Mouse (Mus musculus): ENCODE results near the gene Ube2s.

GRCm38 (mm10) chr7:4806716-4807115 lies 5.7 kb downstream of the Ube2s start:
- TF ChIP-seq CTCF (IDR thresholded peaks at IDR 0.05; ENCODE audit: low read depth, low read length) (peak; percentile 36; the same call in 1 of the 2 replicates), POLR2A (IDR thresholded peaks at IDR 0.05; ENCODE audit: extremely low read depth, insufficient read depth, low read length) (no peak)
